Mouse (Mus musculus) megakaryocyte, embryonic 14.5 days (primary cell): ENCODE measurements around the gene Ehbp1. TPM values are rescaled to one million over a fixed set of nuclear protein-coding genes. Genes with fewer than 3 reads are reported as not detected.

ENCODE experiments used
- H3K27me3 ChIP-seq: replicated peaks from 2 replicates; pipeline ENCODE3; 2012; ENCODE audit warnings: inconsistent platforms
- H3K36me3 ChIP-seq: replicated peaks from 2 replicates; pipeline ENCODE3; 2012; ENCODE audit warnings: low read length, inconsistent platforms, mixed read lengths
- H3K4me1 ChIP-seq: 2 replicates; pipeline ENCODE4 v1.6.1; 2012; ENCODE audit warnings: inconsistent platforms
- H3K4me3 ChIP-seq: replicated peaks from 2 replicates; pipeline ENCODE3; 2012; ENCODE audit warnings: moderate library complexity, mild to moderate bottlenecking, inconsistent platforms
- H3K9me3 ChIP-seq: 2 replicates; pipeline ENCODE4 v1.6.1; 2012; ENCODE audit warnings: inconsistent platforms
- FLI1 ChIP-seq: IDR thresholded peaks from 2 replicates; pipeline ENCODE4 v1.6.1; 2012; ENCODE audit warnings: low read length, inconsistent platforms, mixed read lengths
- GATA1 ChIP-seq: IDR thresholded peaks from 3 replicates; pipeline ENCODE4 v1.6.1; 2012; ENCODE audit warnings: mixed read lengths, low read length, inconsistent platforms, borderline replicate concordance
- polyA plus RNA-seq: library from polyadenylated mRNA; stranded (reverse); fragments of >175 nt; gene quantifications from 2 replicates; pipeline ENCODE4 v1.2.3, GENCODE M21; 2012; ENCODE audit warnings: low replicate concordance; ENCODE audit not compliant: insufficient read depth

Gene Ehbp1
- polyA plus RNA-seq, 1 experiment, result 0.10 TPM

GRCm38 (mm10) chr11:22005281-22005870, 336.7 kb downstream of the Ehbp1 start:
- H3K36me3 ChIP-seq, result no peaks in the 10 kb centered on the region
- TF ChIP-seq GATA1 (no peak), FLI1 (no peak)
- H3K27me3 ChIP-seq, result peaks cover 89% of the 10 kb centered on the region
- peaks cover 58% of the 10 kb centered on the region for H3K4me1 ChIP-seq
- no peaks in the 10 kb centered on the region for H3K9me3 ChIP-seq
- no peak overlapping the region for H3K4me3 ChIP-seq

- Histone ChIP-seq H3K36me3 (no peaks in the 10 kb centered on the region), H3K9me3 (no peaks in the 10 kb centered on the region), H3K4me1 (peaks cover 66% of the 10 kb centered on the region), H3K27me3 (peaks cover 92% of the 10 kb centered on the region), H3K4me3 (peak overlapping the region; percentile 46)
- no peak for TF ChIP-seq FLI1
- no peak for TF ChIP-seq GATA1
These were observed 337.7 kb downstream of the Ehbp1 start for GRCm38 (mm10) chr11:22004331-22004841.

- Histone ChIP-seq H3K36me3 (no peaks in the 10 kb centered on the region), H3K9me3 (no peaks in the 10 kb centered on the region), H3K4me1 (peaks cover 68% of the 10 kb centered on the region), H3K4me3 (peak overlapping the region; percentile 86), H3K27me3 (peaks cover 95% of the 10 kb centered on the region)
- TF ChIP-seq FLI1, result no peak
- no peak for TF ChIP-seq GATA1
These were observed 338.6 kb downstream of the Ehbp1 start for GRCm38 (mm10) chr11:22003341-22003981.

GRCm38 (mm10) chr11:22002783-22003340, 339.2 kb downstream of the Ehbp1 start, which contains the start of gene Otx1:
TSS of gene Otx1 (minus strand) at chr11:22002897.
- Histone ChIP-seq H3K4me3 (peak within 1 kb of the TSS; percentile 90), H3K36me3 (no peaks in the 10 kb centered on the region), H3K4me1 (peaks cover 68% of the 10 kb centered on the region), H3K27me3 (peaks cover 95% of the 10 kb centered on the region), H3K9me3 (no peaks in the 10 kb centered on the region)
- TF ChIP-seq GATA1, result no peak
- no peak for TF ChIP-seq FLI1

- no peak for TF ChIP-seq GATA1
- TF ChIP-seq FLI1, result no peak
- Histone ChIP-seq H3K36me3 (no peaks in the 10 kb centered on the region), H3K9me3 (no peaks in the 10 kb centered on the region), H3K4me3 (peak overlapping the region; percentile 90), H3K27me3 (peaks cover 95% of the 10 kb centered on the region), H3K4me1 (peaks cover 70% of the 10 kb centered on the region)
These were observed 339.9 kb downstream of the Ehbp1 start for GRCm38 (mm10) chr11:22002062-22002782.

- H3K27me3 ChIP-seq, result peaks cover 95% of the 10 kb centered on the region
- H3K4me1 ChIP-seq, result peaks cover 72% of the 10 kb centered on the region
- H3K4me3 ChIP-seq, result peak overlapping the region; percentile 90
- peaks cover under 1% of the 10 kb centered on the region; the same call in 1 of the 2 replicates for H3K9me3 ChIP-seq
- no peaks in the 10 kb centered on the region for H3K36me3 ChIP-seq
- TF ChIP-seq GATA1 (no peak), FLI1 (no peak)
These were observed 340.6 kb downstream of the Ehbp1 start for GRCm38 (mm10) chr11:22001321-22002061.

- peak overlapping the region; percentile 90 for H3K4me3 ChIP-seq
- H3K36me3 ChIP-seq, result no peaks in the 10 kb centered on the region
- peaks cover 96% of the 10 kb centered on the region for H3K27me3 ChIP-seq
- no peak for TF ChIP-seq GATA1
- TF ChIP-seq FLI1, result no peak
- H3K4me1 ChIP-seq, result peaks cover 82% of the 10 kb centered on the region
- H3K9me3 ChIP-seq, result peaks cover 4% of the 10 kb centered on the region; the same call in 1 of the 2 replicates
These were observed 341.6 kb downstream of the Ehbp1 start for GRCm38 (mm10) chr11:22000316-22001076.

- Histone ChIP-seq H3K27me3 (peaks cover 99% of the 10 kb centered on the region), H3K9me3 (peaks cover 4% of the 10 kb centered on the region; the same call in 1 of the 2 replicates), H3K4me1 (peaks cover 86% of the 10 kb centered on the region), H3K36me3 (no peaks in the 10 kb centered on the region), H3K4me3 (no peak overlapping the region)
- TF ChIP-seq GATA1 (no peak), FLI1 (no peak)
These were observed 342.4 kb downstream of the Ehbp1 start for GRCm38 (mm10) chr11:21999396-22000315.
